Mouse (Mus musculus) heart, adult 2 months (tissue): Measurements from ENCODE around the gene Napb. TPM values are rescaled to one million over a fixed set of nuclear protein-coding genes. Genes with fewer than 3 reads are reported as not detected.

Experiments
- DNase-seq, 2 experiments: peaks; one replicate each; pipeline ENCODE4 v3.0.0; 2021
- H3K27ac ChIP-seq: fragments of 200-600 bp; 2 replicates; pipeline ENCODE4 v1.8.1; 2022
- H3K27me3 ChIP-seq: fragments of 200-500 bp; 2 replicates; pipeline ENCODE4 v1.6.1; 2012; ENCODE audit warnings: mild to moderate bottlenecking, low read length, inconsistent platforms, mixed read lengths; ENCODE audit not compliant: control insufficient read depth, insufficient read depth
- H3K36me3 ChIP-seq: fragments of 200-500 bp; 2 replicates; pipeline ENCODE4 v1.6.1; 2012; ENCODE audit warnings: low read length, inconsistent platforms; ENCODE audit not compliant: control insufficient read depth, insufficient read depth
- H3K4me1 ChIP-seq: fragments of 200-500 bp; 2 replicates; pipeline ENCODE4 v1.6.1; 2011; ENCODE audit warnings: low read length; ENCODE audit not compliant: control insufficient read depth, insufficient read depth
- H3K4me3 ChIP-seq: fragments of 200-600 bp; 2 replicates; pipeline ENCODE4 v1.8.1; 2022
- H3K79me2 ChIP-seq: fragments of 200-500 bp; replicated peaks from 2 replicates; pipeline ENCODE4 v1.6.1; 2012; ENCODE audit warnings: mild to moderate bottlenecking, inconsistent platforms, low read length, moderate library complexity, mixed read lengths; ENCODE audit not compliant: control insufficient read depth, insufficient read depth
- H3K9ac ChIP-seq: fragments of 200-500 bp; 2 replicates; pipeline ENCODE4 v1.6.1; 2012; ENCODE audit warnings: low read depth, mild to moderate bottlenecking, control low read depth, inconsistent platforms, low read length, mixed read lengths
- CTCF ChIP-seq: fragments of 200-600 bp; IDR thresholded peaks from 2 replicates; pipeline ENCODE4 v1.8.1; 2022; ENCODE audit warnings: antibody characterized with exemption, mild to moderate bottlenecking, moderate library complexity
- EP300 ChIP-seq: fragments of 200-500 bp; IDR thresholded peaks from 2 replicates; pipeline ENCODE4 v1.6.1; 2011; ENCODE audit warnings: low read depth, low read length, control low read depth; ENCODE audit not compliant: insufficient read depth
- POLR2A ChIP-seq: fragments of 200-500 bp; IDR thresholded peaks from 2 replicates; pipeline ENCODE4 v1.6.1; 2011; ENCODE audit warnings: mild to moderate bottlenecking, low read depth, low read length, control low read depth; ENCODE audit not compliant: insufficient read depth
- WGBS: fragments of 180-500 bp; shearing (Covaris S2); methylation state at CpG from one replicate; pipeline ENCODE4 v1.1.7; 2018; 5-methylcytosine and 5-hydroxymethylcytosine counted together
- intact Hi-C: fragments of 180-260 bp; cut with DNase I; formaldehyde crosslinking; loops from one replicate; pipeline ENCODE4 v1.15.1; 2025
- polyA plus RNA-seq: library from polyadenylated mRNA; depleted of rRNA; stranded (reverse); fragments of >200 nt; gene quantifications from 2 replicates; pipeline ENCODE4 v1.2.3, GENCODE M21; 2012
- total RNA-seq, 2 experiments: library from RNA; stranded (reverse); gene quantifications; 2 replicates each; pipeline ENCODE4 v1.2.3; 2021

Napb gene
- total and polyA plus RNA-seq, 3 experiments: 0.88 to 1.3 (median 1.1) TPM

- Histone ChIP-seq H3K9ac (no peak overlapping the region), H3K79me2 (0 out of 2 replicates have a peak, but pooled peaks cover 3% of the 10 kb centered on the region), H3K27me3 (no peaks in the 10 kb centered on the region), H3K4me1 (no peaks in the 10 kb centered on the region; the same call in none of the 2 replicates), H3K36me3 (no peaks in the 10 kb centered on the region; the same call in 1 of the 2 replicates), H3K27ac (no peak overlapping the region), H3K4me3 (no peak overlapping the region)
- intact Hi-C loops: no loop called here
- WGBS: 51% methylated on average over 2 of the region's 2 CpGs
- DNase-seq: no peak
- no peak for TF ChIP-seq POLR2A
- TF ChIP-seq EP300: no peak
- no peak for TF ChIP-seq CTCF
Observed at GRCm38 (mm10) chr2:148719271-148719995, 12.8 kb downstream of the Napb start.

- TF ChIP-seq EP300 (no peak), POLR2A (no peak), CTCF (no peak)
- 56% methylated on average over 2 of the region's 2 CpGs for WGBS
Observed at GRCm38 (mm10) chr2:148717072-148717471, 15.2 kb downstream of the Napb start.

GRCm38 (mm10) chr2:148712326-148712725 is 19.9 kb downstream of the Napb start:
- DNase-seq: no peak
- H3K4me1 ChIP-seq: no peaks in the 10 kb centered on the region
- TF ChIP-seq CTCF: no peak
- no peak for TF ChIP-seq EP300
- no peak for TF ChIP-seq POLR2A
- no peaks in the 10 kb centered on the region for H3K27me3 ChIP-seq
- WGBS: 80% methylated on average over 3 of the region's 3 CpGs
- H3K9ac ChIP-seq: no peak overlapping the region
- no peak overlapping the region for H3K27ac ChIP-seq
- H3K4me3 ChIP-seq: no peak overlapping the region
- H3K36me3 ChIP-seq: no peaks in the 10 kb centered on the region; the same call in 1 of the 2 replicates
- intact Hi-C loops: no loop called here
- no peaks in the 10 kb centered on the region for H3K79me2 ChIP-seq

More at GRCm38 (mm10) chr2:148717072-148717471, 15.2 kb downstream of the Napb start:
- H3K36me3 ChIP-seq: no peaks in the 10 kb centered on the region; the same call in 1 of the 2 replicates
- no peak for DNase-seq
- no peaks in the 10 kb centered on the region for H3K27me3 ChIP-seq
- intact Hi-C loops: no loop called here
- 0 out of 2 replicates have a peak, but pooled peaks cover 3% of the 10 kb centered on the region for H3K79me2 ChIP-seq
- H3K9ac ChIP-seq: no peak overlapping the region
- peak overlapping the region; percentile 36; the same call in 1 of the 2 replicates for H3K27ac ChIP-seq
- no peaks in the 10 kb centered on the region; the same call in none of the 2 replicates for H3K4me1 ChIP-seq
- no peak overlapping the region for H3K4me3 ChIP-seq

GRCm38 (mm10) chr2:148707202-148707530 is 25.1 kb downstream of the Napb start:
- TF ChIP-seq POLR2A (no peak), CTCF (no peak), EP300 (no peak)
- Histone ChIP-seq H3K4me1 (no peaks in the 10 kb centered on the region), H3K9ac (no peak overlapping the region), H3K79me2 (no peaks in the 10 kb centered on the region), H3K4me3 (no peak overlapping the region), H3K36me3 (no peaks in the 10 kb centered on the region), H3K27ac (no peak overlapping the region), H3K27me3 (no peaks in the 10 kb centered on the region)
- 86% methylated on average over 6 of the region's 6 CpGs for WGBS
- intact Hi-C loops: no loop called here
- no peak for DNase-seq

- 83% methylated on average over 15 of the region's 15 CpGs for WGBS
Observed at GRCm38 (mm10) chr2:148706409-148707201, 25.7 kb downstream of the Napb start.

GRCm38 (mm10) chr2:148698571-148698970 is 33.7 kb downstream of the Napb start:
- Histone ChIP-seq H3K27me3 (no peaks in the 10 kb centered on the region), H3K79me2 (no peaks in the 10 kb centered on the region), H3K9ac (no peak overlapping the region), H3K4me1 (no peaks in the 10 kb centered on the region), H3K36me3 (peaks cover 3% of the 10 kb centered on the region; the same call in 1 of the 2 replicates), H3K27ac (no peak overlapping the region), H3K4me3 (no peak overlapping the region)
- TF ChIP-seq CTCF (no peak), EP300 (no peak), POLR2A (no peak)
- no peak for DNase-seq
- intact Hi-C loops: no loop called here
- 75% methylated on average over 5 of the region's 5 CpGs for WGBS

More at GRCm38 (mm10) chr2:148706409-148707201, 25.7 kb downstream of the Napb start:
- TF ChIP-seq POLR2A: no peak
- TF ChIP-seq EP300: no peak
- peak; percentile 72 for TF ChIP-seq CTCF
- Histone ChIP-seq H3K9ac (no peak overlapping the region), H3K4me3 (no peak overlapping the region), H3K79me2 (no peaks in the 10 kb centered on the region), H3K27ac (no peak overlapping the region), H3K4me1 (no peaks in the 10 kb centered on the region), H3K27me3 (no peaks in the 10 kb centered on the region), H3K36me3 (no peaks in the 10 kb centered on the region)
- no peak for DNase-seq
- intact Hi-C loops: no loop called here
